ENCODE assay signal across 14 mouse cellular contexts in the genomic region with DNA sequence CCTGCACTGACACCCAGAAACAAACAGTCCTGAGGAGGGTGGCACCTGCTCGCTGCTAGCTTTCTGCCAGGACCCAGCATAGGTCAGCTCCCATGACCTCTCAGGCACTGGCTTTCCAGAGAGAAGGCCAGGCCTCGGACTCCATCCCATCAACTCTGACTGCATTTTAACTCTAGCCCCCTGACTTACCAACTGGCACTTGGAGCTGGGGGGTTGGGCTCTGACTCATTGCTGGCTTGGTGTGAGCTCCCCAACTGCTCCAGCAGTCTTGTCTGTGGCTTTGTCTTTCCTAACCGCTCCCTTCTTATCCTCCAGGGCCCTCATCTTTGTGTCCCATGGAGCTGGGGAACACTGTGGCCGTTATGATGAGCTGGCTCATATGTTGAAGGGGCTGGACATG. TPM values are rescaled to one million over a fixed set of nuclear protein-coding genes. Genes with fewer than 3 reads are reported as not detected.
DNase-seq lines count a peak whose midpoint lies in the region; ATAC-seq and TF ChIP-seq lines count a peak whose summit lies in the region.
"Had no signal": no experiment of that assay in that cellular context is flagged by ENCODE, and none has a peak within 500 bp of the region (broad histone marks: within the 10 kb centered on the region; RNA-seq: fewer than 3 reads in every experiment).

No protein-coding gene starts in this region.

- H3K4me3 ChIP-seq in heart, adult 2 months = no peak overlapping the region
- no peak overlapping the region for H3K4me3 ChIP-seq in heart, embryonic 11.5 days (ENCODE audit: low read depth, low read length)
- no peak overlapping the region for H3K4me3 ChIP-seq in liver, embryonic 13.5 days (replicated peaks)
- H3K4me3 ChIP-seq in liver, postnatal 0 days (ENCODE audit: low read depth, low read length) = no peak overlapping the region
- no peak overlapping the region for H3K4me3 ChIP-seq in myocyte
- H3K4me3 ChIP-seq in midbrain, embryonic 14.5 days (replicated peaks; ENCODE audit: low read depth, low read length) = no peak overlapping the region

- H3ac ChIP-seq in myocyte (ENCODE audit: control insufficient read depth, insufficient read length) = no peak overlapping the region

- no peak for DNase-seq in heart, adult 2 months
- DNase-seq in liver, embryonic 13.5 days = no peak
- no peak for DNase-seq in liver, postnatal 0 days
- peak; percentile 32 for DNase-seq in NIH3T3 (ENCODE audit: low read depth)
- no peak for DNase-seq in midbrain, embryonic 14.5 days
- DNase-seq: adrenal gland, postnatal 36 days; kidney, adult 8-10 months; kidney, postnatal 4 days; layer of hippocampus, postnatal 36 days; retina, postnatal 1 day had no signal

- intact Hi-C loops in heart, adult 2 months (cut with DNase I) = no loop called here

- no peaks in the 10 kb centered on the region for H3K79me2 ChIP-seq in heart, adult 2 months (replicated peaks; ENCODE audit: control insufficient read depth, insufficient read depth, low read length)
- no peaks in the 10 kb centered on the region for H3K79me2 ChIP-seq in myocyte (ENCODE audit: control insufficient read depth, insufficient read depth)

- H3K36me3 ChIP-seq in heart, adult 2 months (ENCODE audit: control insufficient read depth, insufficient read depth, low read length) = peaks cover 15% of the 10 kb centered on the region
- no peaks in the 10 kb centered on the region for H3K36me3 ChIP-seq in heart, embryonic 11.5 days (ENCODE audit: control insufficient read depth, insufficient read depth, low read length)
- H3K36me3 ChIP-seq in liver, embryonic 13.5 days = peaks cover 60% of the 10 kb centered on the region
- H3K36me3 ChIP-seq in liver, postnatal 0 days (replicated peaks; ENCODE audit: insufficient read depth, low read length) = peaks cover 18% of the 10 kb centered on the region
- no peaks in the 10 kb centered on the region for H3K36me3 ChIP-seq in myocyte (ENCODE audit: control insufficient read depth, insufficient read depth)
- H3K36me3 ChIP-seq in midbrain, embryonic 14.5 days (ENCODE audit: control insufficient read depth, insufficient read depth, low read length) = no peaks in the 10 kb centered on the region

- TF ChIP-seq POLR2A in heart, adult 2 months (IDR thresholded peaks at IDR 0.05; ENCODE audit: insufficient read depth, low read depth, low read length) = no peak
- TF ChIP-seq POLR2A in myocyte (IDR thresholded peaks at IDR 0.05; ENCODE audit: insufficient read length, low read depth) = no peak

- H3K9ac ChIP-seq in heart, adult 2 months (ENCODE audit: low read depth, low read length) = no peak overlapping the region
- no peak overlapping the region for H3K9ac ChIP-seq in heart, embryonic 11.5 days (ENCODE audit: low read depth, low read length)
- peak overlapping the region; percentile 27; the same call in 1 of the 2 replicates for H3K9ac ChIP-seq in liver, embryonic 13.5 days
- no peak overlapping the region for H3K9ac ChIP-seq in liver, postnatal 0 days (replicated peaks)
- H3K9ac ChIP-seq in midbrain, embryonic 14.5 days (replicated peaks; ENCODE audit: low read length) = no peak overlapping the region

- TF ChIP-seq EP300 in heart, adult 2 months (IDR thresholded peaks at IDR 0.05; ENCODE audit: insufficient read depth, low read depth, low read length) = no peak
- no peak for TF ChIP-seq EP300 in liver, postnatal 0 days (IDR thresholded peaks at IDR 0.05; ENCODE audit: low read depth)

- peaks cover 53% of the 10 kb centered on the region for H3K4me1 ChIP-seq in heart, adult 2 months (ENCODE audit: control insufficient read depth, insufficient read depth, low read length)
- peaks cover 40% of the 10 kb centered on the region for H3K4me1 ChIP-seq in heart, embryonic 11.5 days (ENCODE audit: control insufficient read depth, insufficient read depth, low read length)
- peaks cover 85% of the 10 kb centered on the region for H3K4me1 ChIP-seq in liver, embryonic 13.5 days (replicated peaks)
- H3K4me1 ChIP-seq in liver, postnatal 0 days (ENCODE audit: insufficient read depth) = peaks cover 33% of the 10 kb centered on the region
- 0 out of 2 replicates have a peak, but pooled peaks cover 6% of the 10 kb centered on the region for H3K4me1 ChIP-seq in midbrain, embryonic 14.5 days (ENCODE audit: control insufficient read depth, insufficient read depth, low read length)

- TF ChIP-seq CTCF in heart, adult 2 months (IDR thresholded peaks at IDR 0.05) = no peak
- TF ChIP-seq CTCF in liver, postnatal 0 days (IDR thresholded peaks at IDR 0.05; ENCODE audit: low read depth) = no peak

- peak overlapping the region; percentile 30 for H3K27ac ChIP-seq in heart, adult 2 months
- H3K27ac ChIP-seq in heart, embryonic 11.5 days (ENCODE audit: low read depth, low read length) = no peak overlapping the region
- peak overlapping the region; percentile 67 for H3K27ac ChIP-seq in liver, embryonic 13.5 days
- H3K27ac ChIP-seq in liver, postnatal 0 days (ENCODE audit: low read depth) = no peak overlapping the region
- H3K27ac ChIP-seq in midbrain, embryonic 14.5 days (replicated peaks; ENCODE audit: low read depth, low read length) = no peak overlapping the region

- no peaks in the 10 kb centered on the region for H3K9me3 ChIP-seq in heart, embryonic 11.5 days (replicated peaks; ENCODE audit: control insufficient read depth, low read length)
- no peaks in the 10 kb centered on the region for H3K9me3 ChIP-seq in liver, embryonic 13.5 days (replicated peaks)
- no peaks in the 10 kb centered on the region for H3K9me3 ChIP-seq in liver, postnatal 0 days (ENCODE audit: low read length)
- H3K9me3 ChIP-seq in midbrain, embryonic 14.5 days (ENCODE audit: control insufficient read depth, low read length) = no peaks in the 10 kb centered on the region

- H3K27me3 ChIP-seq in heart, adult 2 months (ENCODE audit: control insufficient read depth, insufficient read depth, low read length) = no peaks in the 10 kb centered on the region
- H3K27me3 ChIP-seq in heart, embryonic 11.5 days (ENCODE audit: control insufficient read depth, insufficient read depth, low read length) = 0 out of 2 replicates have a peak, but pooled peaks cover 2% of the 10 kb centered on the region
- H3K27me3 ChIP-seq in liver, embryonic 13.5 days = no peaks in the 10 kb centered on the region
- no peaks in the 10 kb centered on the region for H3K27me3 ChIP-seq in liver, postnatal 0 days (ENCODE audit: insufficient read depth, low read length)
- H3K27me3 ChIP-seq in myocyte (ENCODE audit: control insufficient read depth, insufficient read depth, insufficient read length) = no peaks in the 10 kb centered on the region
- no peaks in the 10 kb centered on the region for H3K27me3 ChIP-seq in midbrain, embryonic 14.5 days (ENCODE audit: control insufficient read depth, insufficient read depth, low read length)

- ATAC-seq in heart, embryonic 11.5 days (replicated peaks; ENCODE audit: insufficient number of reproducible peaks, low FRiP score, low TSS enrichment) = no peak
- no peak for ATAC-seq in liver, embryonic 13.5 days (ENCODE audit: low read depth)
- no peak for ATAC-seq in liver, postnatal 0 days
- no peak for ATAC-seq in monocyte, adult 5-6 weeks (replicated peaks; ENCODE audit: insufficient number of reproducible peaks, low FRiP score, low TSS enrichment, poor library complexity, severe bottlenecking)
- no peak for ATAC-seq in midbrain, embryonic 14.5 days (ENCODE audit: low FRiP score, low TSS enrichment)

- H3K4me2 ChIP-seq in heart, embryonic 11.5 days = no peak overlapping the region
- H3K4me2 ChIP-seq in liver, embryonic 13.5 days = no peak overlapping the region
- H3K4me2 ChIP-seq in liver, postnatal 0 days (ENCODE audit: low read depth, low read length) = no peak overlapping the region
- H3K4me2 ChIP-seq in myocyte (ENCODE audit: low read depth) = peak overlapping the region; percentile 54
- H3K4me2 ChIP-seq in midbrain, embryonic 14.5 days (ENCODE audit: low read length) = no peak overlapping the region

- 73% methylated on average over 4 of the region's 4 CpGs for WGBS in heart, adult 2 months
- WGBS in heart, embryonic 11.5 days (ENCODE audit: insufficient replicate concordance) = 66% methylated on average over 4 of the region's 4 CpGs
- 65% methylated on average over 4 of the region's 4 CpGs for WGBS in liver, embryonic 13.5 days (ENCODE audit: insufficient replicate concordance)
- 67% methylated on average over 4 of the region's 4 CpGs for WGBS in liver, postnatal 0 days (ENCODE audit: insufficient replicate concordance)
- WGBS in midbrain, embryonic 14.5 days = 76% methylated on average over 4 of the region's 4 CpGs

TF ChIP-seq in myocyte, 11 proteins besides CTCF, POLR2A, EP300 and RAD21:
- TF ChIP-seq SRF (IDR thresholded peaks at IDR 0.05; ENCODE audit: control insufficient read depth, insufficient read length, low read depth) (no peak), MYOD1 (IDR thresholded peaks at IDR 0.05; ENCODE audit: control insufficient read depth in 1 of 3, insufficient read length in 2 of 3, low read depth in 2 of 3) (peak in 2 of 3 experiments; percentile 14 to 22), MYOG (IDR thresholded peaks at IDR 0.05; ENCODE audit: control insufficient read depth in 1 of 3, insufficient read depth in 1 of 3, insufficient read length in 2 of 3, low read depth in 2 of 3) (peak in 2 of 3 experiments; percentile 51 to 52), CEBPB (IDR thresholded peaks at IDR 0.05; ENCODE audit: insufficient read depth, poor library complexity, severe bottlenecking) (no peak)

RNA-seq across cellular contexts. Expression of gene Mgll, which starts 40.1 kb away (rescaled TPM):
- total RNA-seq in heart, adult 2 months (2021) = 100 to 1,000 TPM in 1 of 2 experiments, 10 to 100 TPM in 1; 88.7 to 102 TPM
- 146 and 188 TPM in 2 replicates for polyA plus RNA-seq in heart, adult 2 months (2012; rRNA removed)
- polyA plus RNA-seq in heart, embryonic 11.5 days (2014; fragmentation: Nextera tagmentation; extraction: Ambion mirVana) = 7.3 and 8.6 TPM in 2 replicates
- 66.8 and 68.8 TPM in 2 replicates for polyA plus RNA-seq in liver, embryonic 13.5 days (2015; fragmentation: Nextera tagmentation; extraction: Ambion mirVana)
- polyA plus RNA-seq in liver, postnatal 0 days (2015; fragmentation: Nextera tagmentation; extraction: Ambion mirVana) = 106 and 121 TPM in 2 replicates
- polyA plus RNA-seq in myocyte (2012; fragmentation: generic; extraction: Trizol) = 4.7 TPM
- total RNA-seq in monocyte, adult 5-6 weeks (2017) = 1.9 to 3.9 TPM in 2 of 3 replicates, not detected in the other
- polyA plus RNA-seq in midbrain, embryonic 14.5 days (2014; fragmentation: Nextera tagmentation; extraction: Ambion mirVana) = 21.5 and 24.7 TPM in 2 replicates
- total RNA-seq: MEL had no signal

Comparison
In these comparisons a context has a peak if more than half of its experiments do, and no peak if none do; other contexts are left out.
1. H3K27ac ChIP-seq: peak in heart, adult 2 months (single experiment) and liver, embryonic 13.5 days (single experiment); none in heart, embryonic 11.5 days (single experiment), liver, postnatal 0 days (single experiment) and midbrain, embryonic 14.5 days (single experiment).